Mouse (Mus musculus): ENCODE data around the gene Tssk3.

Gene Tssk3

DNA sequence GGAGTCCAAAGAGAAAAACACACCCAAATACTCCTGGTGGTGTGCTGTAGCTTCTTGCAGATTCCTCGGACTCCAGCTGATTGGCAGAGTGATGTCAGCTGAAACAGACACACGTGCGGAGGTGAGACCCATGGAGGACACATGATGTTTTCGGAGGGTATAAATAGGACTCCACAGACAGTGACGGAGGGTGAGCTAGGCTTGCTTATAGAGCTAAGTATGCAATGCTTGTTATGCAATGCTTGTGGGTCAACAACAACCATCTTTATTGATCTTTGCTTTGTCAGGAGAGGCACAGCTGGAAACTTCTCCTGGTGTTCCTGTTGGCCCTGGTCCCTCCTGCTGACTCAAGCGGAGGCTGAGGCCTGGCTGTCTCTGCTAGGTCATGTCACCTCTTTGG, 42.1 kb downstream of the Tssk3 start:
- DNase-seq (ENCODE audit: low spot score), result no peak

DNA sequence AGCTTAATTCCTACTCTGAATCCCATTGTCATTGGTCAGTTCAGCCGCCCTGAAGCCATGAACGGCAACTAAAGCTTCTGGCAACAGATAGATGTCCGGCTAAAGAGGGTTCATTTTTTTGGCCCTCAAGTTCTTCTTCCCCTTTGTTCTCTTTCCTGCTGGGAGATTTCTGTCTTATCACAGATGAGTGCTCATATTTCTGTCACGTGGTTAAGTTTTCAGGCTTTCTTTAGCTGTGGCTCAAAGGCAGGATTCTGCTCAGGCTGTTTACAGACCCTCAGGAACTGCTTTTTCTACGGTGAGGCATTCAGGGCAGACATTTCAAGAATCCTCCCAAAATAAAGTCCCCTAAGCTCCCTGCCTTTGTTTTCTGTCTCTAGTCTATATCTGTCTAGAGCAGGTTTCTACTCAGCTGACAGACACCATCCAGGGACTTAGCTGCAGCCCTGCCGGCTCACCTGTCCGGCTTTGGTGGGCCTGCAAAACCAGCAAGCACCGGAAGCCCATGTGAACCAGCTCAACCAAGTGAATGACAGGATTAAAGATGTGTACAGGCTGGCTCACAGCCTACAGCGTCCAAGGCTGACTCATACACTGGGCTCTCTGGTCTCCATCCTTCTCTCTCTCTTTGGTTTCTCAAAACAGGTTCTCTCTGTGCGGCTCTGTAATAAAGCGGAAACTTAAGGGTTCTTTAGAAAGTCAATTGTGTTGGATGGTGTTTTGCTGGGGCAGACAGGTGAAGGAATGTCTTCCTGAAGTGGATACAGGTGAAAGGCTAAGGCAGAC, 42.9 kb downstream of the Tssk3 start:
- no peak for DNase-seq (ENCODE audit: low spot score)

DNA sequence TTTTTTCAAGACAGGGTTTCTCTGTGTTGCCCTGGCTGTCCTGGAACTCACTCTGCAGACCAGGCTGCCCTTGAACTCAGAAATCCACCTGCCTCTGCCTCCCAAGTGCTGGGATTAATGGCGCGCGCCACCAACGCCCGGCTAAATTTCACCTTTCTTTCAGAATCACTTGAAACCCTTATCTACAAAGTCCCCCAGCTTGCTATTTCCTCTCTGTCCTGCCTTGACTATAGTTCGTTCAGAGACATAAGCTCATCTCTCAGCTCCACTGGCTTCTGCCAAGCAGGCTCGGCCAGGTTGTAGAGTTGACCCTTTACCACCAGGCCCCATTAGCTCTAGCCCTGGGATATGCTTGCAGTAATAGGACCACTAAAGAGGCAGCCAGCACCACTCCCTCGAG, 43.5 kb downstream of the Tssk3 start:
- no peak for DNase-seq (ENCODE audit: low spot score)

DNA sequence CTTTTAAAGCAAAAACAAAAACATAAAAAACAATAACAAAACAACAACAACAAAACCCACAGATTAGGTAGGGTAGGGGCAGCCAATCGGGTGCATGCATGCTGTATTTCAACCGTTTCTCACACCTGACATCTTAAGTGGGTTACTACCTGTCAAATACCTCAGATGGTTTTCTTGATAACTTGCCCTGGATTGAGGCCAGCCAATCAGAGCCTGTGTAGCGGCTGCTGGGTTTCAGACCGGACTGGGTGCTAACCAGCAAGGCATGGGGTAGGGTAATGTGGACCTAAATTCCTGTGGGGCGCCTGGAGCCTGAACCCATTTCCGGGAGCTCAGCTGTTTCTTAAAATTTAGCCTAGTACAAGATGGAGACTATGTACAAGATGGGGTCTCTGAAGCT, 49.7 kb downstream of the Tssk3 start:
- DNase-seq (ENCODE audit: low spot score), result no peak

DNA sequence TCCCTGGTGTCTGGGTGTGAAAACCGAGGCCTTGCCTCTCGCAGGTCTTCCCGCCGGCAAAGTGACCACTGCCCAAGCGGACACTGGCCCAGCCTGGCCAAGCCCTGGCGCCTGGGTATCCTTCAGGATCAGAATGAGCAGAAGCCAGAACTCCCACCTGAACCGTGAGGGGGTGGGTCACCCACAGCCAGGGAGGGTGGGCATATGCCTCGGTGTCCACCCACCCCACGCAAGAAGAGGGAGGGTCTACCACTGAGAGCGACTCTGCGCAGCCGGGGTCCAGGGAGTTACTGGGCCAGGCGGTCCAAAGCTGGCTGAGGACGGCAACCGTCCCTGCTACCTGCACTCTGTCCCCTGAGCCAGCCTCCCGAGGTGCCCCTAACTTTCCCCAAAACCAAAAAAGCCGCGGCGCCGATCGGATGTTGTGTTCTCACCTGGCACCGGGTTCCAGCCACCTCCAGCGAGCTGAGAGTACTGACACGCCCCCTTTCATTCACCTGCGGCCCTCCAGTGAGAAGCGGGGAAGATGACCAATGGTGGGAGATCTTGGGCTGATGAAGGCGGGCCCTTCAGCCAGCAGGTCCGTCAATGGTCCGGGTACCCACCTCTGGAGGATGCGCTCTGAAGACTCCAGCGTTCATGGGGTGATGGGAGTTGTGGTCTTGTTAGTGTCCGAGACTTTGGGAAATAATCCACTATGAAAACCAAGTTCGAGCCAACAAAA, 50.3 kb downstream of the Tssk3 start, which contains the start of gene Zbtb8b:
TSS of gene Zbtb8b (minus strand) at position 514 of the 724 bp plus-strand sequence.
- peak; percentile 80 for DNase-seq (ENCODE audit: low spot score)
